Mouse (Mus musculus): ENCODE data around the gene Nrg4.
"Not testable (repeated sequence)": the region's sequence is repeated elsewhere in the genome, so short reads cannot be mapped to it uniquely, and the experiment has no call there.

The Nrg4 gene

DNA sequence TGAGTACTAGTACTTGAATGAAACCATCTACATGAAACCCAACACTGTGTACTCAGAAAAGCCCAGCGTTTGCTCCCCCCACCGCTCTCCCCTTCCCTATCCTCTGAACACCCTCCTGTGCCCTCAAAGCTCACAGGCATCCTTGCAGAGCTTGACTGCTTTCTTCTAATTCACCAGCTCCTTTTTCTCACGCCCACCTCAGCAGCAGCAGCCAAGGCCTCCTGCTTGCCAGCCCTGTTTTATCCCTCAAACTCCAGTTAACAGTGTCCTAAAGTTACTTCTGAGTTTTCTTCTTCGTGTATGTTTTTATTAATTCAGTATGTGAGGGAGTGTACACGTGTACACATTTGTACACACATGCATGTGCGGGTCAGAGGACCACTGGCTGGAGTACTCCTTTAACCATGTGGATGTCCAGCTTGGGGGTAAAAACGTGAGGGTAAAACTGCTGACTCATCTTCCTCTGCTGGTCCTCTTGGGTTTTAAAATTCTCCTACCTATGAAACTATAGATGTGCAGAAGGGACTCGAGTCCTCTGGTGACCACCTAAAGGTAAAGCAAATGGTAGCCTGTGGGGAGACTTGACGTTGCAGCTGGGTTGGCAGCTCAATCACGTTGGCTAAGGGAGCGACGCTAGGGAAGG lies 12.9 kb downstream of the Nrg4 start:
- no peak for DNase-seq

DNA sequence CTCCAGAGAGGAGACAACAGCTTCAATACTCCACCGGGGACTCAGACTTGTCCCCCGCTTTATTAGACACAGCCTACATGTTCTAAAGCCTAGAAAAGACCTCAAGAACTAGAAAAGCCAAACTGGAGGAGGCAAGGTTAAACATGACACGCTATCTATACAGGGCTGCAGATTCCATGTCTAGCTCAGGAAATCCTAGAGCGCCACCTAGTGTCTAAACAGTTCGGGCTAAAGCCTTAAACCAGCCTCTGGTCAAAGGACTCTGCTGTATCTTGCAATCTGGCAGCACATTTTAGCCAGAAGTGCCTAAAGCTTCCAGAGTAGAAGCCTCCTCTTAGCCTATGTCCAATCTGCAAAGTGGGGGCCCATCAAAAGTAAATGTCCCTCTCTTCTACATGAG lies 15.1 kb downstream of the Nrg4 start:
- peak; percentile 65 for DNase-seq

DNA sequence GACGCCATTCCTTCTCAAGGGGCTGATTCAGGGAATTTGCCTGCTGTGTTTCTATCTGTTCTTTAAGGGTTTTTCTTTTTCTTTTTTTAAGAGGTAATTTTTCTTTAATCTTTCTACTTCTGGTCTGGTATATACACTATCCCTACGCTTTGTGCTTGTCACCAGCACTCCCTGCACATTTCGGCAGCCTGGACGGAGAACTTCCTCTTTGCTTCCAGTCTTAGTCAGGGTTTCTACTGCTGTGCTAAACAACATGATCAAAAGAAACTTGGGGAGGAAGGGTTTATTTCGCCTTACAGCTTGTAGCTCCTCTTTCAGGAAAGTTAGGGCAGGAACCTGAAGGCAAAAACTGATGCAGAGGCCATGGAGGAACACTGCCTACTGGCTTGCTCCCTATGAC lies 18.2 kb downstream of the Nrg4 start:
- no peak for DNase-seq

DNA sequence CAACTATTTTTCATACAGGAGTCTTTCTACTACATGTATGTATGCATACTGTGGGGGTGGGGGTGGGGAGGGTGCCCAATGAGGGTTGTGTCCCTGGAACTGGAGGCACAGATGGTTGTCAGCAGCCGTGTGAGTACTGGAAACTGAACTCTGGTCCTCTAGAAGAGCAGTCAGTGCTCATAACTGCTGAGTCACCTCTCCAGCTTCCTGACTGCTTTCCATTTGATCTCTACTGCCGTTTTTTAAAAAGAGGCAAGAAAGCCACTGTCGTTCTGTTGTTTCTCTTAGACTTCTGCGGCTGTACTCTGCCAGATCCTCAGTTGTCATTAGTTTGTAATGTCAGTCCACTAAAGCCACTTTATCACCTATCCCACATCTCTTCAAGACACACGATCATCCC lies 19.1 kb downstream of the Nrg4 start:
- no peak for DNase-seq

DNA sequence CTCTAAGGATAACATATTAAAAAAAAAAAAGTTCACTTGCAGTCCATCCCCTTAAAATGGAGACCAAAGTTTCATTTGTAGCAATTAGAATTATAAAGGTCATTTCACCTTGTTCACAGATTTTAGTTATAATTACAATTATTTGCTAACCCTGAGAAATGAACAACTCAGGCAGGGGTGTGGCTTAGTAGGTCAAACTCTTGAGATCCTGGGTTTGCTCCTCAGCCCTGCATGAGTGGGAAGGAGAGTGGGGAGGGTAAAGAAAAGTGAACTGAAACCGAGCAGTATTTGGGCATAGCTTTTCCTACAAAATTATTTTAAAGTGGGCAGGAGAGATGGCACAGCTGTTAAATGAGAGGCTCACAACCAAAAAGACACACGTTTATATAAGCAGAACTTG lies 19.6 kb downstream of the Nrg4 start:
- DNase-seq = no peak

DNA sequence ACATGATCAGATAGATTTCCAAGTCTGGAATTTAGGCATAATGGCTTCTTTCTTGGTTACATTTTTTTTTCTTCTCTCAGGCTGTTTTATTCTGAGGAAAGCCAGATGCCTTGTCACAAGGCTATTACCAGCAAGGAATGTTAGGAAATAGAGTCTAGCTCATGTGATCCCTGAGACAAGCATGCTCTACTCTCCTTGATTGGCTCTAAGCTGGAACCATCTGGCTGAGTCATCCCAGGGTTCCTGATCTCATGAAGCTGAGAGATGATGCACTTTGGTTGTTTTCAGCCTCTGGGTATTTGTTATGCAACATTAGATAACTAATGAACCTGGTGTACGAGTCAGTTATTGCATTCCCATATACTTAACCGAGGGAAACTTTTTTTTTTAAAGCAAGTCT lies 30.4 kb downstream of the Nrg4 start:
- DNase-seq = no peak

DNA sequence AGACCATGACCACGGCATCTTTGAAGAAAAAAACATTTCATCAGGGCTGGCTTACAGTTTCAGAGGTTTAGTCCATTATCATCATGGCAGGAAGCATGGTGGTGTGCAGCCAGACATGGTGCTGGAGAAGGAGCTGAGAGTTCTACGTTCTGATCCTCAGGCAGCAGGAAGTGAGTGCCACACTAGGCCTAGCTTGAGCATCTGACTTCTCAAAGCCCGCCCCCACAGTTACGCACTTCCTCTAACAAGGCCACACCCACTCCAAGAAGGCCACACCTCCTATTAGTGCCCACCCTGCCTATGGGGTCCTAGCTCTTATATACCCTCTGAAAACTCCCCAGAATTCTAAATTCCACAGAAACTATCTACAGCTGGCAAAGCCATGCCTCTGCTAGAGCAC lies 34.7 kb downstream of the Nrg4 start:
- DNase-seq = no peak

DNA sequence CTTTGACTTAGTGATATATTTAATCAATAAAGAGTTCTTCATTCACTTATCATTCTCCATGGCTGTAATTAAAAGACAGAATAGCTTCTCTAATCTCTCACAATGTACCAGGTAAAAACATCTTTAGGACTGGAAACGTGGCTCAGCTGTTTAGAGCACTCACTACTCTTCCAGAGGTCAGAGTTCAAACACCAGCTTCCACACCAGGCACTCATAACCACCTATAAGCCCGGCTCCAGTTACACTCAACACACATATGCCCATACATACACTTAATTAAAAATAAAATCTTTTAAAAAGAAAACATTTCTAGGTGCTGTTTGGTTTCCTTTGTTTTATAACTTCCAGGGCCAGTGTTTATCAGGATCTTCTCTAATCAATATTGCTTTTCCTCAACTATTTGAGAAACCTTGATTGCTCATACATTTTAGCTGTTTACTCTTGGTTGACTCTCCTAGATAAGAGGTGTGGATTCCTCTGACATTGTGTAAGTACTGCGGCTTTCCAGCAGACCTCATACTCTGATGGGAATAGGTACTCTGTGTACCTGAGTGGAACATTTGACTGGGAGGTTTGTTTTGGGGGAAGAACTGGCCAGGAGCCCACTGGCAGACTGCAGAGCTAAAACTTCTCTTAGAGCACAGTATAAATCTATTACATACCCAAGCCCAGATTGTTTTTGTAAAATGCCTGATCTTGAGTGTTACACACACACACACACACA lies 37.0 kb downstream of the Nrg4 start:
- no peak for DNase-seq

DNA sequence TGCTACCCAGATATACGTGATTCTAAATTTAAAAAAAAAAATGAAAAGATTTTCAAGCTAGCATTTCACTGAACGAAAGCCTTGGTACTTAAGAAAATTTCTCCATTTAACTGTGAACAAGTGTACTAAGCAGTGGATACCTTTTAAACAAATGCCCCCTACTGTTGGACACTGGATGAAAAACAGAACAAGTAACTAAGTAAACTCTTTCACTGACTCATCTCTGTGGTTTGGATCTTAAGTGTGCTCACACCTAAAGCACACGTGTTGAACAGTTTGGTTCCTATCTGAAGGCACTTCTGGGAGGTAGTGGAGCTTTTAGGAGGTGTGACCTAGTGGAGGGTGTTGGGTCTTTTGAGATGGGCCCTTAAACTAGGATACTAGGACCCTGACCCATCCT lies 41.4 kb downstream of the Nrg4 start:
- no peak for DNase-seq

DNA sequence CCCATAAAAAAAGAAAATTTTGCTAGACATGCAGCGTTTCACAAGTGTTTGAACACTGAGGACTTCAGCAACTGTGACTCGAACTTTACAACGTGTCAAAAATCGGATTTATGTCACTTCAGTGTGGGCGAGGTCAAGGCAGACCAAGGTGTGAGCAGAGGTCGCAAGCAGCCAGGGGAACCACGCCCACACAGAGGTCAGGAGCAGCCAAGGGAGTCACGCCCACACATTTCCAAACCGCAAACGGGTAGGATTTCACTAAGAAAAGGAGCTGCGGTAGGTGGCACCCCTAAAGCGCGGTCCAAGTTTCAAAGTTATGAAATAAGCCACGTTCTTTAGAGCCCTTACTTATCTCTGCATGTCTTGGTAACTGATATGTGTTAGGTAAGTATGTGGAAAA lies 43.1 kb downstream of the Nrg4 start:
- DNase-seq = no peak

DNA sequence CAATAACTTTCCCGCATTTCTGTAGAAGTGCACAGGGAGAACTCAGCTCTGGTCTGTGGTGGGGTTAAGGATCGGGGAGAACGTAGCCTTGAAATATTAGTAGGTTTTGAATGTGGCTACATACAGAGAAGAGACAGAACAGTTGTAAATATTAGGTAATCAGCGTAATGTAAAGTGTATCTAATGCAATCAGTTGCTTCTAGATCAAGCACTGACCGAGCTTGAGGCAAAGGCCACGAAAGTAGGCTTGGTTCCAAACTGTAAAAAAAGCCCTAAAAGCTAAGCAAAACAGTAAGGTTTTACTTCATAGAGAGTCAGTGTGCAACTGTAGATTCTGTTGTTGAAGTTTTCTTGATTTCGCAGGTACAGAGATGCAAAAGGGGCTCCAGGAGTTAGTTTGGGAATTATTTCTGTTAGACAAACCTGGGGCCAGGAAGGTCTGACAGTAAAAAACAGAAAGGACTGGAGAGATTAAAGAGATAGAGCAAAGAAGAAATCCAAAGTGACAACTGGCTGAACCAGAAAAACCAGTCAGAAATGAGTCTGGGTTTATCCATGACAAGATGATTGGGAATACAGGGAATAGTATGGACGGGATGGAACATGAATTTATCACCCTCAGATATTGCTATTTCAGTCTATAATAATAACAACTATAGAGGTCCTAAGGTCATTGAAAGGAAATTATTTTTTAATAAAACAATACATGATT lies 47.4 kb downstream of the Nrg4 start:
- no peak for DNase-seq

DNA sequence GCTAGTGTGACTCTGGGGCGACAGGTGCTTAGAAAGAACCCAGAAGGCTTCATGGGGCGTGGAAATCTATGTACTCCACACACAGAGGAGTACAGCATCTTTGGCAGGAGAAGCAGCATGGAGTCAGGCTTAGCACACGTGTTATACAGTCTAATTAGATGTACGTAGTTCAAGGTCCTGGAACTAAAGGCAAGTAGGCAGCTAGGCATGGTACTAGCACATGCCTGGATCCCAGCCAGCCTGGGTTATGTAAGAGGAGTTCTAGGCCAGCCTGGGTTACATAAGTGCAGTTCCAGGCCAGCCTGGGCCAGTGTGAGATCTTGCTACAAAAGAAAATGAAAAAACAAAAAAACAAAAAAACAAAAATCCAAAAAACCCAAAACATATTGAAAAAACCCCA lies 49.1 kb downstream of the Nrg4 start:
- no peak for DNase-seq

DNA sequence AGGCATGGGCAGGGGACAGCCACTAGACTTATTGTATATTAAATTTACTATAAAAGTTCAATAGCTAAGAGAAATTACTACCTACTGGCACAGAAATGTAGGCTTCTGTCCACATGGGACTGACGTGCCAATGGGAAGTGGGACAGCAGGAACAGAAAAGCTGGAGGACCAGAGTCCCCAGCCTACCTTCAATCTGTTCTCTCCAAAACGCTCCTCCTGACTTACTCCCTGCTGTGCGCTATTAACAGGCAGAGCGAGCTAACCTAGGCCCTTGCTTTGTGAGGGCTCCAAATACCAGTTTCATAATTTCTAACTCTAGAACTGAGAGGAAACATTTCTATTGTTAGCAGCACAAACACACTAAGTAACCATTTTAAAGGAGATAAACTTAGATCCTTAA lies 52.7 kb downstream of the Nrg4 start:
- peak; percentile 6 for DNase-seq

DNA sequence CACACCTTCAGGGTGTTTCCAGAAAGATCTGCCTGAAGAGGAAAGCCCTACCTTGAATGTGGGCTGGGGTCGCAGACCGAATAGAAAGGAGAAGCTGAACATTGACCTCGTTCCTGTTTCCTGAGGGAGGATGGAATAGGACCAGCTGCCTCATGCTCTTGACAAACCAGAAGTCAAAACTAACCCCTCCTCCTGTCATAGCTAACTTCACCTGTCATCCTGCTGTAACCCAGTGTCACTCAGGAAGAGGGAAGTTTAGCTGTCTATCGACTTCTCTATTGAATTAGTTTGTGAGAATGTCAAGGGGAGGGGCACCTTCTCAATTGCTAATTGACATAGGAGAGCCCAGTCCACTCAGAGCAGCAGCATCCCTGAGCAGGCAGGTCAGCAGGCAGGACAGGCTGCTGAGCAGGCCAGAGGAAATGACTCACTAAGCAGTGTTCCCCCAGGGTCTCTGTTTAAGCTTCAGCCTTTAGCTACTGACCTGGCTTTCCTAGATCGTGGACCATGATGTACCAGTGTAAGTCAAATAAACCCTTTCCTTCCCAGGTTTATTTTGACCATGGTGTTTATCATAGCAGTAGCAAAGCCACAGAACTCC lies 54.6 kb downstream of the Nrg4 start:
- DNase-seq = no peak

DNA sequence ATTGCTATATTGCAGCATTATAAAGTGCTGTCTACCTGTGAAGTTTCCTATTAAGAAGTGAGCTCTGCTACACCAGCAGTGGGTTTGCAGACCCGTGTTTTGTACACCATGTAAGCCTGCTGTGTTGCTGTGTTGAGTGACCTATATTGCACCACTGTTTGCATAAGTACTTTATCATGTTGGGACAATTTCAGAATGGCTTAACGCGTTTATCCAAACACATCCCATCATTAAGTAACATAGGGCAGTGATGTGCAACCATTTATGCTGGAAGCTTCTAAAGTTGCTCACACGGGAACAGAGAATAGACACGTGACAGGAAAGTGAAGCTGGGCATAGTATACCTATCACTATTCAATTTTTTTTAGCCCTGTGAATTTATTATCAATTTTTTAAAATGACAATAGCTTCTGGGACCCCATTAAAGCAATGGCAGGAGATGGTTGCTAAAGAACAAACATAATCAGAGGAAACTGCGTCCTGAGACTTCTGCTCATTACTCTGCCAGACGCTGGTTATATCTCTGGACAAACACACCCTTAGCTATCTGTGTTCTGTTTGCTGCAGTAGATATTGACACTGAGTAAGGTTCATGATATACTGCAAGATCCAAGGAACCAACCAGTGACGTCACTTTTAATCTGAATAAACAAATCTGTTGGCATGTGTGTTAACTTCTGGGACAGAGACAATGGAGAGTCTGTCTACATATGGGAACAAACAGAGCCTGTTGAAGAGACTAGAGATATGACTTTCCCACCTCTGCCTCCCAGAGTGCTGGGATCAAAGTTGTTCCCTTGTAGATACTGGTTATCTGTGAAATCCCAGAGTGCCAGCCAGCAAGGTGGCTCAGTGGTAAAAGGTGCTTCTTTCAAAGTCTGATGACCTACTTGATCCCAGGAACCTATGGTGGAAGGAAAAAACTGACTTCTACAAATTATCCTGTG lies 62.0 kb downstream of the Nrg4 start:
- no peak for DNase-seq

DNA sequence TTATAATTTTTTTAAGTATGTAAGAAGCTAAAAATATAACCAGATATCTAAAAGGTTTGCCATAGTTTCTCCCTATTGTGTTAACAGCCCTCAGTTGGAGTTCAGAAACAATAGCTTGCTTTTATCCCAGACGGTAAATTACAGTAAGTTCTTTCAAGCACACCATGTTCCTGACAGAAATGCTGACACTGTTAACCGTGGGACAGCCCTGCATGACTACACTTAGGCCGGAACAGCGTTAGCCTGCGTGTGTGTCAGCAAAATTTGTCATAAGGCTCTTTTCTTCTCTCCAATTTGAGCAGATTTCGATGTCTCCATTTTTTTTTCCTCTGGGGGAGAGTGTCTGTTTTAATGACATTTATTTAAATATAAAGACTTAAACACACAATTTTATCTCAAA lies 66.9 kb downstream of the Nrg4 start:
- DNase-seq = no peak

DNA sequence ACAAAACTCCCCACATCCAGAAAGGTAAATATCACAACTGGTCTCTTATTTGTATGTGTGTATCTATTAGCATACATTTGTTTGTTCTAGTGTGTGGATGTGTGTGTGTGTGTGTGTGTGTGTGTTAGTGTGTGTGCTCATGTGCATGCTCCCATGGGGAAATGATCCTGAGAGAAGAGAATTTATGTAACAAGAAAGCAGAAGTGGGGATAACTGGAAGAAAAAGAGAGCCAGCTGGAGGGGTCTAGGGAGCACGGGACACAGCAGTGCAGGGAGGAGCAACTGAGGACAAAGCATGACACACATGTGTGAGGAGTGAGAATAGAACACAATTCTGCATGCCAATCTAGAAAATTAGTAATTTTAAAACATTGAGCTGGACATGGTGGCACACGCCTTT lies 69.5 kb downstream of the Nrg4 start:
- no peak for DNase-seq

DNA sequence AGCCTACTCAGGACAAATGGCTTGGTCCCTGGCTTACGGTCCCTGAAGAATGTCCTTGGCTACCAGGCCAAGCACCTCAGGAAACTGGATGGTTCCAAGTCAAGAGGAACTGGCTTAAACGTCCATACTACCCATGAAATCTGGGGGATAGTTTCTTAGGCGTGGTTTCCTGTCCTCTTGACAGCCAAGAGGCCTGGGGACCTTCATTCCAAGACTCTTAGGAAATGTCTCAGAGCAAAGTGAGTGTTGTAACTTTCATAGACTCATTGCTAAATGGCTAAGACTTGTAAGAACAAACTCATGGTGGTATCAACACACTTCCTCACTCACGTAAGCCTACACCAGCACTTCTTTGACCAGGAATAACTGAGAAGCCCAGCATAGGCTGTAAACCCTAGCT lies 71.0 kb downstream of the Nrg4 start:
- DNase-seq = no peak

DNA sequence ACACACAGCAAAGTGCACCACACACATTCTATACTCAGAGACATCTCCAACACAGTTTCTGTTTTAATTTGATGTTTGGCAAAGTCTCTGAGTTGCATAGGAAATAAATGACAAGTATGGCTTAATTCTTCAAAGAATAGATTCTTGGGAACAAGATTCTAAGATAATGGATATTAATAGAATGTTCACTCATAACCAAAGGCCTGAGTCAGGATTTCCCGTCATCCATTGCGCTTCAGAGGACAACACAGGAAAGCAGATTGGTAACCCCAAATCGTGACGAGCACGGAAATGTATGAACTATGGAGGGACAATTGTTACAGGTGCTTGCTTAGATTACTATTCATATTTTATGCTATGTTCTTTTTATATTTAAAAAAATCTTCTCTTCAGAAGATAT lies 71.6 kb downstream of the Nrg4 start:
- no peak for DNase-seq

DNA sequence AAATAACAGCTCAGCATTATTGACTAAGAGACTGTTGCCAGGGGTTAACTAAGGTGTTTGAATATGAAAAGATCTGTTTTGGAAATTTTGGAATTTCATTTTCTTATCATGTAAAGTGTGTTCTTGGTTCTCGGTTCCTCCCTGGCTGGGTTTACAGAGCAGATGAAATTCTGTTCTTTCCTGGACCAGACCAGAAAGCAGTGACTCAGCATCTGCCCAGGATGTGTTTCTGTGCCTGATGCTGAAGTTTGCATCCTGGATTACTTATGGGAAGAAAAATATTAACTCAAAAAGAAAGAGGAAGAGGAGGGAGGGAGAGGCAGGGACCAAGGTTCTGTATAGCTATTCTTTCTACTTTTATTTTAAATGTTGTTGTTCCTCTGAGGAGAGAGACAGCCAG lies 72.8 kb downstream of the Nrg4 start:
- no peak for DNase-seq

DNA sequence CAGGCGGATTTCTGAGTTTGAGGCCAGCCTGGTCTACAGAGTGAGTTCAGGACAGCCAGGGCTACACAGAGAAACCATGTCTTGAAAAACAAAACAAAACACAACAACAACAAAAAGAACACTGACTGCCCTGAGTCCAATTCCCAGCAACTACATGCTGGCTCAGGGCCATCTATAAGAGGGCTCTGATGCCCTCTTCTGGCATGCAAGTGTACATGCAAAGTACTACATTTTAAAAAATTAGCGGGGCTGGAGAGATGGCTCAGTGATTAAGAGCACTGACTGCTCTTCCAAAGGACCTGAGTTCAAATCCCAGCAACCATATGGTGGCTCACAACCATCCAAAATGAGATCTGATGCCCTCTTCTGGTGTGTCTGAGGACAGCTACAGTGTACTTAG lies 74.5 kb downstream of the Nrg4 start:
- not testable (repeated sequence) for DNase-seq

DNA sequence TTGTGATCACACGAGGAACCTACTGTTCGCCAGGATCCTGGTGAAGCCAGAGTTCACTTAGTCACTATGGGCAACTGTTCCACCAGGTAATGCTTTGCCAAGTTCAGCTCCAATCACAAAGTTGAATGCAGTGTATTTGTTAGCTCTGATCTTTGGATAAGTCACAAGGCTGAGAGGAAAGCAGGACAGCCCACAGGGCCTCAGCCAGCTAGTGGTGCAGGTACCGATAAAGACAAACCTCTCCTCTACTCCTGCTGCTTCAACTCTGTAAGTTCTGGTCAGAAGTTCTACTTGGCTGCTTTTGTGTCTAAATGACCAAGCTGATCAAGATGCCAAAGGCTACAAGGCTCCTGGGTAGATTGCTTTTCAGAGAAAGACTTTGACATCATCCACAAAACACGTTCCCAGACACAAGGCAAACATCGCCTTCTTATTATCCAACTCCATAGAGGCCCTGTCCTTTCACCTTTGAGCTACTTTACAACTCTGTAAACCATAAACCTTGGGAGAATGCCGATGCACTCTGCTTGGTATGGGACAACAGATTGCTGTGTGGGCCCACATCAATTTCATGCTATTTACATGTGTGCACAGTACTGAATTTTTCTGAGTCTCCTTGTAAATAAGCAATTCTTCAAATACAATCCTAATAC lies 75.9 kb downstream of the Nrg4 start:
- no peak for DNase-seq
